Mouse (Mus musculus): ENCODE results near the gene Gm15737. TPM values are rescaled to one million over a fixed set of nuclear protein-coding genes. Genes with fewer than 3 reads are reported as not detected.

Gm15737 gene
- polyA plus RNA-seq, 1 experiment from 2014 or later, result 0.03 TPM

- in situ Hi-C loops (cut with MboI; ENCODE audit: low pct_unique_long_range_greater_than_20kb), result no loop called here
- H3K27me3 ChIP-seq, result no peaks in the 10 kb centered on the region
- CTCF ChIA-PET, result no interaction called here
- DNase-seq (ENCODE audit: low read depth, low spot score) (no peak), ATAC-seq (no peak)
- no peak for TF ChIP-seq CTCF (IDR thresholded peaks at IDR 0.05)
- POLR2A ChIA-PET, result no interaction called here
Observed at GRCm38 (mm10) chr6:92849208-92849607, 19.9 kb upstream of the Gm15737 start.

GRCm38 (mm10) chr6:92850250-92850649 lies 18.9 kb upstream of the Gm15737 start:
- DNase-seq (ENCODE audit: low read depth, low spot score), result no peak
- H3K27me3 ChIP-seq, result no peaks in the 10 kb centered on the region
- POLR2A ChIA-PET, result interaction anchor here (1.0 kb wide), 1 partner anchor 9 kb away, joined by 5 read pairs; no protein-coding TSS in a partner anchor
- no peak for ATAC-seq
- TF ChIP-seq CTCF (IDR thresholded peaks at IDR 0.05), result no peak
- CTCF ChIA-PET, result interaction anchor here (1.5 kb wide), 1 partner anchor 31 kb away, joined by 3 read pairs; no protein-coding TSS in a partner anchor
- in situ Hi-C loops (cut with MboI; ENCODE audit: low pct_unique_long_range_greater_than_20kb), result no loop called here

GRCm38 (mm10) chr6:92854873-92855272 lies 14.3 kb upstream of the Gm15737 start:
- ChIA-PET CTCF (interaction anchor here (1.4 kb wide), 1 partner anchor 12 kb away, joined by 4 read pairs; no protein-coding TSS in a partner anchor), POLR2A (no interaction called here)
- no peak for ATAC-seq
- no peak for TF ChIP-seq CTCF (IDR thresholded peaks at IDR 0.05)
- no peak for DNase-seq (ENCODE audit: low read depth, low spot score)
- in situ Hi-C loops (cut with MboI; ENCODE audit: low pct_unique_long_range_greater_than_20kb), result no loop called here
- H3K27me3 ChIP-seq, result no peaks in the 10 kb centered on the region

GRCm38 (mm10) chr6:92857761-92858160 lies 11.4 kb upstream of the Gm15737 start:
- no peak for TF ChIP-seq CTCF (IDR thresholded peaks at IDR 0.05)
- in situ Hi-C loops (cut with MboI; ENCODE audit: low pct_unique_long_range_greater_than_20kb), result no loop called here
- ChIA-PET CTCF (no interaction called here), POLR2A (no interaction called here)
- H3K27me3 ChIP-seq, result no peaks in the 10 kb centered on the region
- DNase-seq (ENCODE audit: low read depth, low spot score) (no peak), ATAC-seq (no peak)

GRCm38 (mm10) chr6:92858721-92859510 lies 10.2 kb upstream of the Gm15737 start:
- TF ChIP-seq CTCF (IDR thresholded peaks at IDR 0.05), result no peak
- CTCF ChIA-PET, result interaction anchor here (0.8 kb wide), 1 partner anchor 587 kb away, joined by 3 read pairs; no protein-coding TSS in a partner anchor
- H3K27me3 ChIP-seq, result no peaks in the 10 kb centered on the region
- in situ Hi-C loops (cut with MboI; ENCODE audit: low pct_unique_long_range_greater_than_20kb), result no loop called here
- POLR2A ChIA-PET, result no interaction called here
- DNase-seq (ENCODE audit: low read depth, low spot score) (no peak), ATAC-seq (no peak)

- in situ Hi-C loops (cut with MboI; ENCODE audit: low pct_unique_long_range_greater_than_20kb), result no loop called here
- POLR2A ChIA-PET, result no interaction called here
- TF ChIP-seq CTCF (IDR thresholded peaks at IDR 0.05), result no peak
- no peaks in the 10 kb centered on the region for H3K27me3 ChIP-seq
- CTCF ChIA-PET, result no interaction called here
- DNase-seq (ENCODE audit: low read depth, low spot score) (no peak), ATAC-seq (no peak)
Observed at GRCm38 (mm10) chr6:92860285-92860912, 8.8 kb upstream of the Gm15737 start.

- no peaks in the 10 kb centered on the region for H3K27me3 ChIP-seq
- DNase-seq (ENCODE audit: low read depth, low spot score) (no peak), ATAC-seq (no peak)
- no peak for TF ChIP-seq CTCF (IDR thresholded peaks at IDR 0.05)
- ChIA-PET POLR2A (no interaction called here), CTCF (interaction anchor here (0.8 to 1.5 kb wide), 2 partner anchors 9 to 35 kb away, joined by 3 to 7 read pairs; no protein-coding TSS in a partner anchor)
- in situ Hi-C loops (cut with MboI; ENCODE audit: low pct_unique_long_range_greater_than_20kb), result no loop called here
Observed at GRCm38 (mm10) chr6:92862599-92862998, 6.6 kb upstream of the Gm15737 start.

GRCm38 (mm10) chr6:92869582-92870219 lies 544 bp downstream of the Gm15737 start:
- CTCF ChIA-PET, result no interaction called here
- in situ Hi-C loops (cut with MboI; ENCODE audit: low pct_unique_long_range_greater_than_20kb), result no loop called here
- POLR2A ChIA-PET, result no interaction called here
- ATAC-seq (no peak), DNase-seq (ENCODE audit: low read depth, low spot score) (no peak)
- no peak for TF ChIP-seq CTCF (IDR thresholded peaks at IDR 0.05)
- H3K27me3 ChIP-seq, result no peaks in the 10 kb centered on the region

GRCm38 (mm10) chr6:92871813-92872212 lies 2.7 kb downstream of the Gm15737 start:
- CTCF ChIA-PET, result interaction anchor here (1.8 kb wide), 1 partner anchor 9 kb away, joined by 7 read pairs; no protein-coding TSS in a partner anchor
- ATAC-seq (no peak), DNase-seq (ENCODE audit: low read depth, low spot score) (no peak)
- no peaks in the 10 kb centered on the region for H3K27me3 ChIP-seq
- in situ Hi-C loops (cut with MboI; ENCODE audit: low pct_unique_long_range_greater_than_20kb), result no loop called here
- POLR2A ChIA-PET, result interaction anchor here (0.5 to 0.6 kb wide), 3 partner anchors 17 to 1948 kb away, joined by 3 read pairs; no protein-coding TSS in a partner anchor
- TF ChIP-seq CTCF (IDR thresholded peaks at IDR 0.05), result no peak

GRCm38 (mm10) chr6:92872766-92873165 lies 3.6 kb downstream of the Gm15737 start:
- CTCF ChIA-PET, result interaction anchor here (1.3 to 1.8 kb wide), 2 partner anchors 10 to 25 kb away, joined by 4 to 7 read pairs; no protein-coding TSS in a partner anchor
- no peak for ATAC-seq
- DNase-seq (ENCODE audit: low read depth, low spot score), result no peak
- POLR2A ChIA-PET, result no interaction called here
- in situ Hi-C loops (cut with MboI; ENCODE audit: low pct_unique_long_range_greater_than_20kb), result no loop called here
- H3K27me3 ChIP-seq, result no peaks in the 10 kb centered on the region
- no peak for TF ChIP-seq CTCF (IDR thresholded peaks at IDR 0.05)

- ATAC-seq, result no peak
- no peak for DNase-seq (ENCODE audit: low read depth, low spot score)
- POLR2A ChIA-PET, result no interaction called here
- no peaks in the 10 kb centered on the region for H3K27me3 ChIP-seq
- TF ChIP-seq CTCF (IDR thresholded peaks at IDR 0.05), result no peak
- CTCF ChIA-PET, result no interaction called here
- in situ Hi-C loops (cut with MboI; ENCODE audit: low pct_unique_long_range_greater_than_20kb), result no loop called here
Observed at GRCm38 (mm10) chr6:92874854-92875253, 5.7 kb downstream of the Gm15737 start.
